In genomic region chr2:45112891-45113683, GRCm38 (mm10) we compare ENCODE assay signal across 8 mouse cellular contexts. TPM values are rescaled to one million over a fixed set of nuclear protein-coding genes. Genes with fewer than 3 reads are reported as not detected.
DNase-seq lines count a peak whose midpoint lies in the region; ATAC-seq and TF ChIP-seq lines count a peak whose summit lies in the region.

No protein-coding gene starts in this region.

- peak overlapping the region; percentile 75 for H3K4me2 ChIP-seq in embryonic facial prominence, embryonic 14.5 days (ENCODE audit: low read depth, low read length)
- H3K4me2 ChIP-seq in heart, embryonic 14.5 days (ENCODE audit: low read length) = peak overlapping the region; percentile 78
- H3K4me2 ChIP-seq in kidney, postnatal 0 days (ENCODE audit: low read length) = peak overlapping the region; percentile 81
- peak overlapping the region; percentile 66 for H3K4me2 ChIP-seq in lung, postnatal 0 days (replicated peaks; ENCODE audit: low read depth, low read length)

- no peaks in the 10 kb centered on the region for H3K36me3 ChIP-seq in embryonic facial prominence, embryonic 14.5 days (ENCODE audit: control insufficient read depth, insufficient read depth, low read length)
- no peaks in the 10 kb centered on the region for H3K36me3 ChIP-seq in heart, embryonic 14.5 days (ENCODE audit: control insufficient read depth, insufficient read depth, low read length)
- H3K36me3 ChIP-seq in kidney, postnatal 0 days (ENCODE audit: insufficient read depth, low read length) = no peaks in the 10 kb centered on the region
- H3K36me3 ChIP-seq in lung, postnatal 0 days (ENCODE audit: insufficient read depth, low read length) = no peaks in the 10 kb centered on the region

- under 1% methylated on average over 23 of the region's 25 CpGs for WGBS in embryonic facial prominence, embryonic 14.5 days
- WGBS in heart, embryonic 14.5 days = 2% methylated on average over 23 of the region's 25 CpGs
- WGBS in kidney, postnatal 0 days = 2% methylated on average over 23 of the region's 25 CpGs
- WGBS in lung, postnatal 0 days = 2% methylated on average over 23 of the region's 25 CpGs

- H3K4me3 ChIP-seq in embryonic facial prominence, embryonic 14.5 days (ENCODE audit: low read depth, low read length) = peak overlapping the region; percentile 71
- H3K4me3 ChIP-seq in heart, embryonic 14.5 days (ENCODE audit: control insufficient read depth in 1 of 2, insufficient read depth in 1 of 2, low read depth in 1 of 2, low read length in 2 of 2) = peak overlapping the region; percentile 60 to 92
- peak overlapping the region; percentile 86 for H3K4me3 ChIP-seq in kidney, postnatal 0 days (replicated peaks; ENCODE audit: low read depth, low read length)
- peak overlapping the region; percentile 73 for H3K4me3 ChIP-seq in lung, postnatal 0 days (ENCODE audit: low read depth, low read length)

- H3K27ac ChIP-seq in embryonic facial prominence, embryonic 14.5 days (replicated peaks; ENCODE audit: low read depth, low read length) = peak overlapping the region; percentile 97
- peak overlapping the region; percentile 67 to 85 for H3K27ac ChIP-seq in heart, embryonic 14.5 days (replicated peaks in 1 of 2; ENCODE audit: control insufficient read depth in 1 of 2, insufficient read depth in 1 of 2, low read depth in 2 of 2, low read length in 2 of 2)
- peak overlapping the region; percentile 90 for H3K27ac ChIP-seq in kidney, postnatal 0 days
- H3K27ac ChIP-seq in lung, postnatal 0 days (ENCODE audit: low read length) = peak overlapping the region; percentile 95

- H3K4me1 ChIP-seq in embryonic facial prominence, embryonic 14.5 days (ENCODE audit: control insufficient read depth, insufficient read depth, low read length) = peaks cover 3% of the 10 kb centered on the region
- H3K4me1 ChIP-seq in heart, embryonic 14.5 days (ENCODE audit: control insufficient read depth in 2 of 2, insufficient read depth in 2 of 2, low read length in 2 of 2) = peaks cover 5 to 8% of the 10 kb centered on the region in 2 experiments; a peak in 3 of 4 replicates
- H3K4me1 ChIP-seq in kidney, postnatal 0 days (replicated peaks; ENCODE audit: insufficient read depth, low read length) = 0 out of 2 replicates have a peak, but pooled peaks cover 2% of the 10 kb centered on the region
- no peaks in the 10 kb centered on the region for H3K4me1 ChIP-seq in lung, postnatal 0 days (ENCODE audit: insufficient read depth, low read depth, low read length)

- TF ChIP-seq CTCF in kidney, postnatal 0 days (IDR thresholded peaks at IDR 0.05; ENCODE audit: low read depth) = peak; percentile 65
- peak; percentile 63 for TF ChIP-seq CTCF in lung, postnatal 0 days (IDR thresholded peaks at IDR 0.05)

- DNase-seq in ovary, postnatal 36 days (ENCODE audit: low spot score) = peak; percentile 48
- no peak for DNase-seq in ovary, postnatal 10 days (ENCODE audit: low spot score)
- DNase-seq in embryonic facial prominence, embryonic 14.5 days (ENCODE audit: low spot score) = peak; percentile 96
- DNase-seq in kidney, postnatal 0 days (ENCODE audit: low spot score) = peak; percentile 87
- peak; percentile 91 for DNase-seq in lung, postnatal 0 days (ENCODE audit: low spot score)
- no peak for DNase-seq in right cerebral cortex, adult 2 months (ENCODE audit: low spot score in 2 of 2)

- peak overlapping the region; percentile 94 for H3K9ac ChIP-seq in embryonic facial prominence, embryonic 14.5 days (ENCODE audit: low read depth, low read length)
- peak overlapping the region; percentile 99 for H3K9ac ChIP-seq in heart, embryonic 14.5 days (ENCODE audit: low read length)
- H3K9ac ChIP-seq in kidney, postnatal 0 days (ENCODE audit: low read depth, low read length) = peak overlapping the region; percentile 96; the same call in 1 of the 2 replicates
- peak overlapping the region; percentile 48 for H3K9ac ChIP-seq in lung, postnatal 0 days (replicated peaks; ENCODE audit: low read depth)

- peak; percentile 42 for ATAC-seq in embryonic facial prominence, embryonic 14.5 days (ENCODE audit: low read depth)
- ATAC-seq in heart, embryonic 14.5 days (ENCODE audit: insufficient number of reproducible peaks, insufficient read depth, low FRiP score, low read depth) = no peak
- no peak for ATAC-seq in kidney, postnatal 0 days (replicated peaks; ENCODE audit: low FRiP score, low read depth)
- ATAC-seq in lung, postnatal 0 days = peak; percentile 6
- 0 out of 2 replicates have a peak, but pooled peaks have one; percentile 28 for ATAC-seq in neutrophil, adult 5-6 weeks (ENCODE audit: extremely low read depth, insufficient number of reproducible peaks, low FRiP score, poor library complexity, severe bottlenecking)

- H3K9me3 ChIP-seq in embryonic facial prominence, embryonic 14.5 days (ENCODE audit: control insufficient read depth, low read length) = no peaks in the 10 kb centered on the region
- H3K9me3 ChIP-seq in heart, embryonic 14.5 days (ENCODE audit: control insufficient read depth, low read length) = no peaks in the 10 kb centered on the region
- no peaks in the 10 kb centered on the region for H3K9me3 ChIP-seq in kidney, postnatal 0 days (replicated peaks; ENCODE audit: low read length)
- no peaks in the 10 kb centered on the region for H3K9me3 ChIP-seq in lung, postnatal 0 days (ENCODE audit: low read length)

- no peak for TF ChIP-seq EP300 in lung, postnatal 0 days (IDR thresholded peaks at IDR 0.05)

- H3K27me3 ChIP-seq in embryonic facial prominence, embryonic 14.5 days (replicated peaks; ENCODE audit: control insufficient read depth, insufficient read depth, low read length) = peaks cover 13% of the 10 kb centered on the region
- no peaks in the 10 kb centered on the region for H3K27me3 ChIP-seq in heart, embryonic 14.5 days (ENCODE audit: control insufficient read depth, insufficient read depth, low read length)
- H3K27me3 ChIP-seq in kidney, postnatal 0 days (ENCODE audit: insufficient read depth, low read length) = no peaks in the 10 kb centered on the region
- no peaks in the 10 kb centered on the region for H3K27me3 ChIP-seq in lung, postnatal 0 days (replicated peaks; ENCODE audit: insufficient read depth, low read length)

RNA-seq across cellular contexts. Expression of gene Zeb2, which starts 4.1 kb away (rescaled TPM):
- 49.0 and 49.5 TPM in 2 replicates for polyA plus RNA-seq in embryonic facial prominence, embryonic 14.5 days (2014; fragmentation: Nextera tagmentation; extraction: Ambion mirVana)
- 22.0 and 22.2 TPM in 2 replicates for polyA plus RNA-seq in heart, embryonic 14.5 days (2014; fragmentation: Nextera tagmentation; extraction: Ambion mirVana)
- 31.4 and 34.1 TPM in 2 replicates for polyA plus RNA-seq in kidney, postnatal 0 days (2015; fragmentation: Nextera tagmentation; extraction: Ambion mirVana)
- 36.4 and 44.9 TPM in 2 replicates for polyA plus RNA-seq in lung, postnatal 0 days (2015; fragmentation: Nextera tagmentation; extraction: Ambion mirVana)
- 109 and 113 TPM in 2 replicates for total RNA-seq in neutrophil, adult 5-6 weeks (2017)

Comparison
In these comparisons a context has a peak if more than half of its experiments do, and no peak if none do; other contexts are left out.
1. DNase-seq: peak in ovary, postnatal 36 days (single experiment), embryonic facial prominence, embryonic 14.5 days (single experiment), kidney, postnatal 0 days (single experiment) and lung, postnatal 0 days (single experiment); none in ovary, postnatal 10 days (single experiment) and right cerebral cortex, adult 2 months (0 of 2).
2. ATAC-seq: peak in embryonic facial prominence, embryonic 14.5 days (single experiment), lung, postnatal 0 days (single experiment) and neutrophil, adult 5-6 weeks (single experiment); none in heart, embryonic 14.5 days (single experiment) and kidney, postnatal 0 days (single experiment).
3. H3K9ac ChIP-seq: peak in every context shown above with its lines; median percentile 99 in heart, embryonic 14.5 days; 96 in kidney, postnatal 0 days; 94 in embryonic facial prominence, embryonic 14.5 days; 48 in lung, postnatal 0 days.
4. Peak in every context shown above with its lines, with median percentiles within 50 percentile points of each other: H3K27ac ChIP-seq, H3K4me2 ChIP-seq and H3K4me3 ChIP-seq.